Mouse (Mus musculus) gastrocnemius, postnatal 10 days (tissue): ENCODE measurements around the gene a. TPM values are rescaled to one million over a fixed set of nuclear protein-coding genes. Genes with fewer than 3 reads are reported as not detected.
"Not testable (repeated sequence)": the region's sequence is repeated elsewhere in the genome, so short reads cannot be mapped to it uniquely, and the experiment has no call there.

Source experiments
- DNase-seq: peaks from one replicate; pipeline ENCODE4 v3.0.0; 2021; ENCODE audit warnings: mixed read lengths
- total RNA-seq, 2 experiments: library from RNA; stranded (reverse); gene quantifications; 2 replicates each; pipeline ENCODE4 v1.2.3; 2021

The a gene
- total RNA-seq, 2 experiments from 2014 or later, result not detected

- not testable (repeated sequence) for DNase-seq
Observed at GRCm38 (mm10) chr2:155053512-155053911, 262.3 kb downstream of the a start.

GRCm38 (mm10) chr2:155054672-155055071, 263.5 kb downstream of the a start:
- DNase-seq, result no peak

- no peak for DNase-seq
Observed at GRCm38 (mm10) chr2:155056076-155056578, 264.9 kb downstream of the a start.

- DNase-seq, result no peak
Observed at GRCm38 (mm10) chr2:155057361-155057760, 266.2 kb downstream of the a start.

GRCm38 (mm10) chr2:155071027-155071426, 279.8 kb downstream of the a start:
- no peak for DNase-seq

GRCm38 (mm10) chr2:155072353-155073145, 281.3 kb downstream of the a start:
- no peak for DNase-seq

- DNase-seq, result no peak
Observed at GRCm38 (mm10) chr2:155073347-155073746, 282.1 kb downstream of the a start.

GRCm38 (mm10) chr2:155073978-155074765, 283.0 kb downstream of the a start, which contains the start of gene Ahcy:
Ahcy (minus strand) TSS chr2:155074497.
- DNase-seq, result peak; percentile 83

GRCm38 (mm10) chr2:155074766-155075330, 283.6 kb downstream of the a start:
- DNase-seq, result no peak

- DNase-seq, result no peak
Observed at GRCm38 (mm10) chr2:155075649-155076048, 284.4 kb downstream of the a start.

- DNase-seq, result no peak
Observed at GRCm38 (mm10) chr2:155079500-155080178, 288.4 kb downstream of the a start.

GRCm38 (mm10) chr2:155080179-155080530, 289.0 kb downstream of the a start:
- DNase-seq, result no peak

GRCm38 (mm10) chr2:155081056-155081455, 289.9 kb downstream of the a start:
- no peak for DNase-seq

GRCm38 (mm10) chr2:155082121-155082803, 291.1 kb downstream of the a start:
- DNase-seq, result peak; percentile 62

- no peak for DNase-seq
Observed at GRCm38 (mm10) chr2:155084546-155084945, 293.3 kb downstream of the a start.

- no peak for DNase-seq
Observed at GRCm38 (mm10) chr2:155086328-155086727, 295.1 kb downstream of the a start.

- no peak for DNase-seq
Observed at GRCm38 (mm10) chr2:155088264-155088663, 297.1 kb downstream of the a start.

- DNase-seq, result no peak
Observed at GRCm38 (mm10) chr2:155090909-155091742, 299.9 kb downstream of the a start.

- DNase-seq, result no peak
Observed at GRCm38 (mm10) chr2:155091743-155092075, 300.5 kb downstream of the a start.

GRCm38 (mm10) chr2:155093418-155093817, 302.2 kb downstream of the a start:
- no peak for DNase-seq
